Comparison of ENCODE assay signal across 20 mouse cellular contexts in the genomic region with DNA sequence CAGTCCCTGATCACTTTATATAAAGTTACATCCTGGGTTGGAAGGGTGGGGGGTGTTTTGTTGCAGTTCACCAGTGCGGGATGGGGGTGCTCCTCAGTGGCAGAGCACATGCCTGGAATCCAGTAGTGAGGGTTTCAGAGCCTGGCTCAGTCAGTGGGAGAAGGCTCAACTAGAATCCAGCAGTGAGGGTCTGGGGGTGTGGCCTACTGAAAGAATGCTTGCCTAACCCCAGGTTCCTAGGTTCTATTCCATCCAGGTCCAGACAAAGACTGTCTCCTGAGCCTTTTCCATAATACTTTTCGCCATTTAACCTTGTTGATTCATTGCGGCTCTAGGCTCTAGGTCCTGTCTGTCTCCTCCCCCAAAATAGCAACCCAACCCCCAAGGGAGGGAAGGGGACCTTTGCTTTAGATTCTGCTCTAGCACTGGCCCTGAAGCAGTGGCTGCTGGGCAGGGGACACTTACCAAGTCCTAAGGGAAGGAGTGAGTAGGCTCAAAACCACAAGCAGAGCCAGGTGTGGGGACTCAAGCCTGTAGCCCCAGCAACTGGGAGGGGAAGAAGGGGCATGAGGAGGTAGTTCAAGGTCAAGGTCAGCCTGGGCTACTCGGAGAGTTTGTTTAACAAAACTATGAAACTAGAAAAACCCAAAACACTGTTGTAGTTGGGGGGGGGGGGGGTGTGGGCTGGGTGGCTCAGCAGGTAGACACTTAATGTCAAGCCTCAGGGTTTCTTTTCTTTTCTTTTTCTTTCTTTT. TPM values are rescaled to one million over a fixed set of nuclear protein-coding genes. Genes with fewer than 3 reads are reported as not detected.
DNase-seq lines count a peak whose midpoint lies in the region; ATAC-seq and TF ChIP-seq lines count a peak whose summit lies in the region.
"Had no signal": no experiment of that assay in that cellular context is flagged by ENCODE, and none has a peak within 500 bp of the region (broad histone marks: within the 10 kb centered on the region; RNA-seq: fewer than 3 reads in every experiment).

No protein-coding gene starts in this region.

- H3K4me1 ChIP-seq in heart, embryonic 13.5 days = peaks cover 31% of the 10 kb centered on the region
- peaks cover 6% of the 10 kb centered on the region; the same call in 1 of the 2 replicates for H3K4me1 ChIP-seq in kidney, postnatal 0 days (replicated peaks; ENCODE audit: insufficient read depth, low read length)

- H3K9me3 ChIP-seq in heart, embryonic 13.5 days = no peaks in the 10 kb centered on the region
- H3K9me3 ChIP-seq in kidney, postnatal 0 days (replicated peaks; ENCODE audit: low read length) = no peaks in the 10 kb centered on the region
- H3K9me3 ChIP-seq: limb, embryonic 12.5 days; liver, embryonic 15.5 days had no signal

- ATAC-seq in heart, embryonic 13.5 days (ENCODE audit: extremely low read depth, insufficient number of reproducible peaks, low FRiP score, low TSS enrichment) = no peak
- no peak for ATAC-seq in kidney, postnatal 0 days (replicated peaks; ENCODE audit: low FRiP score, low read depth)
- ATAC-seq: forebrain, embryonic 14.5 days; hindbrain, embryonic 16.5 days; lung, postnatal 0 days had no signal

- no peak overlapping the region for H3K4me2 ChIP-seq in heart, embryonic 13.5 days
- H3K4me2 ChIP-seq in kidney, postnatal 0 days (ENCODE audit: low read length) = no peak overlapping the region
- H3K4me2 ChIP-seq: limb, embryonic 12.5 days; liver, embryonic 15.5 days; midbrain, embryonic 11.5 days had no signal

- no peak overlapping the region for H3K27ac ChIP-seq in heart, embryonic 13.5 days (replicated peaks)
- 0 out of 2 replicates have a peak overlapping the region, but pooled peaks have one; percentile 25 for H3K27ac ChIP-seq in kidney, postnatal 0 days
- H3K27ac ChIP-seq: limb, embryonic 12.5 days; liver, embryonic 15.5 days had no signal

- 59% methylated on average over 4 of the region's 4 CpGs for WGBS in heart, embryonic 13.5 days
- WGBS in kidney, postnatal 0 days = 47% methylated on average over 4 of the region's 4 CpGs

- no peak overlapping the region for H3K4me3 ChIP-seq in heart, embryonic 13.5 days
- no peak overlapping the region for H3K4me3 ChIP-seq in kidney, postnatal 0 days (replicated peaks; ENCODE audit: low read depth, low read length)
- H3K4me3 ChIP-seq: limb, embryonic 12.5 days; liver, embryonic 15.5 days had no signal

- no peak for TF ChIP-seq CTCF in kidney, postnatal 0 days (IDR thresholded peaks at IDR 0.05; ENCODE audit: low read depth)

- H3K9ac ChIP-seq in heart, embryonic 13.5 days = peak overlapping the region; percentile 28
- no peak overlapping the region for H3K9ac ChIP-seq in kidney, postnatal 0 days (ENCODE audit: low read depth, low read length)
- H3K9ac ChIP-seq: limb, embryonic 12.5 days; liver, embryonic 15.5 days had no signal

- H3K27me3 ChIP-seq in heart, embryonic 13.5 days (replicated peaks) = no peaks in the 10 kb centered on the region
- H3K27me3 ChIP-seq in kidney, postnatal 0 days (ENCODE audit: insufficient read depth, low read length) = no peaks in the 10 kb centered on the region
- H3K27me3 ChIP-seq: limb, embryonic 12.5 days; liver, embryonic 15.5 days had no signal

- peaks cover 21% of the 10 kb centered on the region for H3K36me3 ChIP-seq in heart, embryonic 13.5 days
- 0 out of 2 replicates have a peak, but pooled peaks cover 10% of the 10 kb centered on the region for H3K36me3 ChIP-seq in kidney, postnatal 0 days (ENCODE audit: insufficient read depth, low read length)

- DNase-seq in adrenal gland, adult 2 months = peak; percentile 47
- no peak for DNase-seq in adrenal gland, postnatal 25 days
- no peak for DNase-seq in heart, adult 18-20 months
- no peak for DNase-seq in kidney, postnatal 0 days (ENCODE audit: low spot score)
- DNase-seq in kidney, postnatal 10 days = no peak
- peak; percentile 79 for DNase-seq in adipocyte (ENCODE audit: low spot score)
- no peak for DNase-seq in layer of hippocampus, adult 11-12 months (ENCODE audit: low spot score)
- DNase-seq: cerebellum, adult 8-10 months; gastrocnemius, postnatal 36 days; heart, postnatal 4 days; kidney, adult 11 months; right cerebral cortex, postnatal 25 days; thymus, adult 2 months had no signal

RNA-seq across cellular contexts. Expression of gene Actn4, which starts 4.8 kb away (rescaled TPM):
- total RNA-seq in adrenal gland, adult 2 months (2021) = 100 to 1,000 TPM; 247 to 264 TPM
- 301 and 316 TPM in 2 replicates for polyA plus RNA-seq in adrenal gland, adult 2 months (2012; rRNA removed)
- 204 and 206 TPM in 2 replicates for total RNA-seq in adrenal gland, postnatal 25 days (2021)
- polyA plus RNA-seq in heart, embryonic 13.5 days (2015; fragmentation: Nextera tagmentation; extraction: Ambion mirVana) = 259 and 266 TPM in 2 replicates
- 10 to 100 TPM; 64.7 to 66.4 TPM for total RNA-seq in heart, adult 18-20 months (2021)
- 255 and 280 TPM in 2 replicates for polyA plus RNA-seq in kidney, postnatal 0 days (2015; fragmentation: Nextera tagmentation; extraction: Ambion mirVana)

RNA-seq across cellular contexts. Expression of gene Eif3k, which starts 14.7 kb away (rescaled TPM):
- total RNA-seq in adrenal gland, adult 2 months (2021) = 100 to 1,000 TPM; 259 to 280 TPM
- 118 and 138 TPM in 2 replicates for polyA plus RNA-seq in adrenal gland, adult 2 months (2012; rRNA removed)
- total RNA-seq in adrenal gland, postnatal 25 days (2021) = 222 and 254 TPM in 2 replicates
- 257 and 300 TPM in 2 replicates for polyA plus RNA-seq in heart, embryonic 13.5 days (2015; fragmentation: Nextera tagmentation; extraction: Ambion mirVana)
- total RNA-seq in heart, adult 18-20 months (2021) = 100 to 1,000 TPM; 166 to 176 TPM
- polyA plus RNA-seq in kidney, postnatal 0 days (2015; fragmentation: Nextera tagmentation; extraction: Ambion mirVana) = 467 and 479 TPM in 2 replicates

RNA-seq across cellular contexts. Expression of gene Map4k1, which starts 14.9 kb away (rescaled TPM):
- total RNA-seq in adrenal gland, adult 2 months (2021) = 1 to 10 TPM in 1 of 2 experiments, under 1 TPM in 1; 0.37 to 1.3 TPM
- 2.2 TPM in 2 replicates for polyA plus RNA-seq in adrenal gland, adult 2 months (2012; rRNA removed)
- total RNA-seq in adrenal gland, postnatal 25 days (2021) = 1.1 and 1.4 TPM in 2 replicates
- polyA plus RNA-seq in heart, embryonic 13.5 days (2015; fragmentation: Nextera tagmentation; extraction: Ambion mirVana) = 3.4 and 5.3 TPM in 2 replicates
- total RNA-seq in heart, adult 18-20 months (2021) = 1 to 10 TPM in 1 of 2 experiments, under 1 TPM in 1; 0.45 to 4.2 TPM
- polyA plus RNA-seq in kidney, postnatal 0 days (2015; fragmentation: Nextera tagmentation; extraction: Ambion mirVana) = 7.6 and 9.5 TPM in 2 replicates

Comparison
In these comparisons a context has a peak if more than half of its experiments do, and no peak if none do; other contexts are left out.
1. DNase-seq: peak in adrenal gland, adult 2 months (single experiment) and adipocyte (single experiment); none in adrenal gland, postnatal 25 days (single experiment), heart, adult 18-20 months (0 of 2), kidney, postnatal 0 days (single experiment), kidney, postnatal 10 days (single experiment) and layer of hippocampus, adult 11-12 months (single experiment).